Mouse (Mus musculus) kidney, postnatal 14 days (tissue): ENCODE data around the gene Ube2d2b.

Experiments
- DNase-seq: peaks from one replicate; pipeline ENCODE4 v3.0.0; 2022; ENCODE audit warnings: mixed read lengths

Gene Ube2d2b

DNA sequence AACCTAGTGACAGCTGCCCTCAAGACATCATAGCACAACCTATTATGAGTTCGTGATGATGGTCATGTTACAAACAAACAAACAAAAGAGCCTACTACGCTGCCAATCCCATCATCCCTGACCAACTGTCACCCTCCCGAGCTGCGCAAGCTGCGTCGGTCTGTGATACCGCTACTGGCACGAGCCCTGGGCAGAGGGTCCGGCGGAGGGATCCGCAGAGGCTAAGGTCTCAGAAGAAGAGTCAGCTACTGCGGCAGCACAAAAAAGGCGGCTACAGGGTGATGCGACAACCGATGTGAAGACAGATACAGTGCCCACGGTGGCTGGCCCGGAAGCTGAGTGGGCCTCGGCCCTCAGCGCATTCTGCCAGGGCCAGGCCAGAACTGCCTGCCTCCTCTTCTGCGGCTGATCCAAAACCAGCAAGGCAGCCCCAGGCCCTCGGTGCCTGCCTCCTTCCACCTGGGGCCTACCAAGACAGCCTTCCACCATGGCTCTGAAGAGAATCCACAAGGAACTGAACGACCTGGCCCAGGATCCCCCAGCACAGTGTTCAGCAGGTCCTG, at the start of gene Ube2d2b:
TSS of gene Ube2d2b (plus strand) at position 102 of the 563 bp plus-strand sequence.
- DNase-seq = no peak

GRCm38 (mm10) chr5:107782360-107782759, 47.5 kb upstream of the Ube2d2b start:
- no peak for DNase-seq

DNA sequence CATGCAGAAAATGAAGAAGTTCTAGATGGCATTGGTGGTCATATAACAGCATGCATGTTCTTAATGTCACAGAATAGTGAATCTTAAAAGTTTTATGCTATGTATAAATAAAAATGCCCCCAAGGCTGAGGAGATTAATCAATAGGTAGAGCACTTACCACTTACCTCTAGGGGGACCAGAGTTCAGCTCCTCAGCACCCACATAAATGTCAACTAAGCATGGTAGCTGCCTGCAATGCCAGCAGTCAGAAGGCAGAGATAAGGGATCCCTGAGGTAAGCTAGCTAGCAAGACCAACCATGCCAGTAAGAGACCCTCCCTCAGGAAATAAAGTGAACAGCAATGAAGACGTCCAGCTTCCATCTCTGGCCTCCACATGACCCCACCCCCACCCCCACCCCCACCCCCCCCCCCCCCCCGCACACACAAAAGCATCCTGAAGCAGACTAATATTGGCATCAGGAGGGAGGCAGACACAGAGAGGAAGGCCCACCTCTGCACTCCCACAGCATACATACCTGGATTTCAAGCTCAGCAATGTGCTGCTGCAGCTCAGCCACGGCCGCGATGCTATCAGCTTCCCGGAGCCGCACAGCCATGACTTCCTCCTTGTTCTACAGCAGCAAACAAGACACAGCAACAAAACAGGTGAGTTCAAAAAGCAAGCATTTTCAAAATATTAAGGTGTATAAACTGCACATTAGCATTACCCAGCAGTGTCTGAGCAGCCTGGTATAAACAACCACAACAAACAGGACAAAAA, 42.0 kb upstream of the Ube2d2b start:
- DNase-seq = no peak

DNA sequence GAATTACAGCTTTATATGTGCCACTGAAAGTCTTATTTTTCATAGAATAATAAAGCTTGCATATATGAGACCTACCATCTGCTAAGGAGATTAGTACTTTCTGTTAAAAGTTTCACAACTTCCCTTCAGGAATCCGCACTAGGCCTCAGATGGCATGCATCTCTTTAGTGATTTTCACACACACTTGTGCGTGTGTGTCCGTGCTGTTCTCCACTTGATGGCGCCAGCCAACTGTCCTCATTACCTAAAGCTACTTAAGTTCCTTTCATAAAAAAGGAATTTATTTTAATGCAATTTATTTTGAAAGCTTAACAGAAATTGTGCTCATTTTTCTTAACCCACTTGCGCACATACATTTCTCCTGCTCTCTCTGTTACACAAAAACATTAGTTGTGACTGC, 40.4 kb upstream of the Ube2d2b start:
- DNase-seq = peak; percentile 28

- no peak for DNase-seq
These were observed 37.9 kb upstream of the Ube2d2b start for GRCm38 (mm10) chr5:107791966-107792365.

- DNase-seq = no peak
These were observed 37.4 kb upstream of the Ube2d2b start for GRCm38 (mm10) chr5:107792516-107792915.

DNA sequence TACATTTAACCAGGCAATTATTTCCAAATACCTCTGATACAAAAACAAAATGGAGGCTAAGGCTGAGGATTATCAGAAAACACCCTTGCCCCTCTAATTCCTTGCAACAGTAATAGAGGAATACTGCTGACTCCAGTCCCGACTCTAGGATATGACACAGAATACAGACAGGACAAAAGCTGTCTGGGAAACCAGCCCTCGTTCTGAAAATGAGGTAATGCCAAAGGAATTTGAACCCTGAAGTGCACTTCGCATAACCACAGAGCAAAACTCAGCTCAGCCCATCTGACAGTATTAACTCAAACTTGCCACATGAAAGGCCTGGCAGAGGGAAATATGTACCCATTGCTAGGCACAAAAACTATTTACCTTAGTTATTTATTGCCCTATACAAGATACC, 36.6 kb upstream of the Ube2d2b start:
- peak; percentile 49 for DNase-seq

DNA sequence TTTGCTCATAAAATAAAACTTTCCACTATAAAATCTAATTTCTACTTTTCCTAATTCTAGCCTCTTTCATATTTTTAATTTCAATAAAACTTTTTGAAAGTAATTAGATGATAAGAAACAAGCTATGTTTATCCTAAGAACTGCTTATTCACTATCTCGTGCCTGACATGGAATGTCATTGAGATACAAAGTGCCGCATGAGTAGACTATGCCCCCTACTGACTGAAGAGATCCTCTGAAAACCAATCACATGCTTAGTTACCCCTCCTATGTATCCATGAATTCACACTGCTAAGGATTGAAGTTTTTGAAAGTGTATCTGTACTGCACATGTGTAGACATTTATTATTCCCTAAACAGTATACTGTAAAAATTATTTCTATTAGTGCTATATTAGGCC, 36.0 kb upstream of the Ube2d2b start:
- no peak for DNase-seq

GRCm38 (mm10) chr5:107798290-107798689, 31.6 kb upstream of the Ube2d2b start:
- no peak for DNase-seq

GRCm38 (mm10) chr5:107801234-107801633, 28.7 kb upstream of the Ube2d2b start:
- no peak for DNase-seq

- no peak for DNase-seq
These were observed 27.3 kb upstream of the Ube2d2b start for GRCm38 (mm10) chr5:107802621-107803020.

- peak; percentile 45 for DNase-seq
These were observed 22.4 kb upstream of the Ube2d2b start for GRCm38 (mm10) chr5:107807496-107807895.

DNA sequence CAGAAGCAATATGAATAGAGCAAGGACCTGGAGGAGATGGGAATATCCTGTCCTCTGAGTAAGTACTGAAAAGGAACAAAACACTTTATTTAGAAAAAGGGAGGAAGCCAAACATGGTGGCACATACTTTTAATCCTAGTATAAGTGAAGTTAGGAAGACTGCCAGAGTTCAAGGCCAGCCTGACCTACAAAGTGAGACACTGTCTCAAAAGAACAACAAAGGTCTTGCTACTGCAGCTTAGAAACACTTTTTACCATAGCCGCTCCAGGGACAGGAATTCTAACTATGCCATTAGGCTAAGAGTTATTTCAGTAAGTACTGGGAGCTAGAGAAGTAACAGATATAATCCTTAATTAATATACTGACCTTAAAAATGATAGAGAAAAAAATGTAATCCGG, 15.2 kb upstream of the Ube2d2b start:
- no peak for DNase-seq

GRCm38 (mm10) chr5:107822521-107822920, 7.4 kb upstream of the Ube2d2b start:
- DNase-seq = no peak

- no peak for DNase-seq
These were observed 1.5 kb downstream of the Ube2d2b start for GRCm38 (mm10) chr5:107831351-107831750.

DNA sequence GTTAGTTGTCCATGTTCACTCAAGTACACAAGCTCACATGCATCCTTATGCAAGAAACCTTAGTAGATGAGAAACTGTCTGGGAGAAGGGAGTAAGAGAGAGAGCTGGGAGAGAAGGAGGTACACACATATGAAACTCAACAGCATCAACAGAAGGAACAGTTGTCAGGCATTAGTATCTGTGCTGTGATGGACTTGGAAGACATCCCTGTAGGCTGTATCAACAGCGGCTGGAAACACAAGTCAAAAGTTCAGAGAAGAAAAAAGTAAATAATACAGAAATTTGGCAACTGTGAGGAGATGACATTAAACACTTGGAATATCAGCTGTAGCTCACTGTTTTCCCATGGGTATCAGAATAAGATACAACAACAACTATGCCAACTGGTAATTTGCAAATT, 4.4 kb downstream of the Ube2d2b start:
- no peak for DNase-seq

- DNase-seq = no peak
These were observed 9.2 kb downstream of the Ube2d2b start for GRCm38 (mm10) chr5:107838891-107839644.

- no peak for DNase-seq
These were observed 10.8 kb downstream of the Ube2d2b start for GRCm38 (mm10) chr5:107840549-107841238.

GRCm38 (mm10) chr5:107847349-107847748, 17.4 kb downstream of the Ube2d2b start:
- peak; percentile 40 for DNase-seq

DNA sequence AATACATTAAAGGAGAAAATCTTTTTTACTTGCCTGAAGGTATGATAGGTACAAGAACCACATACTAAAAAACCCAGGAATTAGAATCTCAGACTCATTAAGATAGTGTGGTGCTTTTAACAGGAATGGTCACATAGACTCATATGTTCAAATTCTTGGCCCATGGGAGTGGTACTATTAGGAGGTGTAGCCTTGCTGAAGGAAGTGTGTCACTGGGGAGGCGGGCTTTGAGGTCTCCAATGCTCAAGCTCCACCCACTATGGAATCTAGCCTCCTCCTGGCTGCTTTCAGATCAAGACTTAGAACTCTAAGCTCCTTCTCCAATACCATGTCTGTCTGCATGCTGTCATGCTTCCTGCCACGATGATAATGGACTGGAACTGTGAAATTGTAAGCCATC, 17.9 kb downstream of the Ube2d2b start:
- no peak for DNase-seq

DNA sequence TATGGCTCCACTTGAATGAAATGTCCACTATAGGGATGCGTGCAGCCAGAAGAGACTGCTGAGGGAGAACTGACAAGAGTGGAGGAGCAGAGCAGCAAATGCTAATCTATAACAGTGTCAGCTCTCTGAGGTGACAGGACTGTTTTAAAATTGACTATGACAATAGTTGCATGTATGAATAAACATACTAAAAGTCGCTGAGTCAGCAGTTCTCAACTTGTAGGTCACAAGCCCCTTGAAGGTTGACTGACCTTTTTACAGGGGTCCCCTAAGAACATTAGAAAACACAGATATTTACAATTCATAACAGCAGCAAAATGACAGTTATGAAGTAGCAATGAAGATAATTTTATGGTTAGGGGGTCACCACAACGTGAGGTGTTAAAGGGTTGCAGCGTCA, 19.1 kb downstream of the Ube2d2b start:
- DNase-seq = no peak

- DNase-seq = peak; percentile 69
These were observed 23.9 kb downstream of the Ube2d2b start for GRCm38 (mm10) chr5:107853807-107854206.

DNA sequence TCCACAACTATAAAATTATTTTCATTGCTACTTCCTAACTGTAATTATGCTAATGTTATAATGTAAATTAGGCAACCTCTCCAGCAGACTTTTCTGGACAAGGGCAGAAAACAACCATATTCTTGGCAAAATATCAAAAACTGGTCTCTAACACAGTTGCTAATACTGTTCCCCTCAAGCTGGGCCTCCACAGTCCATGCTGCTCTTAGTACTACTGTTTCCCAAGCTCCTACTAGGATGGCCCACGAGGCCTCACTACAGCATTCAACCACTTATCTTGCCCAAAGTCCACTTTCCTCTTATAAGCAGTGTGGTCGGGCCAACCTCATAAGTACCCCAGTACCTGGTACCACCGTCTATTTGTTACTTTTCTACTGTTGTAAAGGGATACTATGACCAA, 24.7 kb downstream of the Ube2d2b start:
- DNase-seq = no peak
